Mouse (Mus musculus) kidney, postnatal 25 days (tissue): ENCODE measurements around the gene Gm3543.
"Not testable (repeated sequence)": the region's sequence is repeated elsewhere in the genome, so short reads cannot be mapped to it uniquely, and the experiment has no call there.

Experiments used
- DNase-seq, 2 experiments: peaks; one replicate each; pipeline ENCODE4 v3.0.0; 2021; ENCODE audit warnings: mixed read lengths in 2 of 2

Gene Gm3543

DNA sequence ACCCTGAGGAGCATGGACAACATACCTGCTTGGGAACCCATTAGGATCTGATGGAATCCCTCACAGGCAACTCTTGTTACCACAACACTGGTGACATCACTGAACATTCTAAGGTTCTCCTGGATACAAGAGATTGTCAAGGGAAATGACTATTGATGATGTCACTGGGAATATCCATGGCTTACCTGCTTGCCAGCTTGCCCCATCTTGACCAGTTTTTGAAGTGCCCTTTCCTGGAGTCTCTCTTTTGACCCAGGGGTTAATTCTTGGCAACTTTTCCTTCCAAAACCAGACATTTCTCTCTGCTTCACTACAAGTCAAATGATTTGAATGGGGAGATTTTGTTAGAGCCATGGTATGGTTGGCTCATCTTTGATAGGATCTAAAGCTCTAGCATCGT, at the start of gene Gm3543:
TSS of gene Gm3543 (minus strand) at position 101 of the 400 bp plus-strand sequence.
- DNase-seq, result not testable (repeated sequence)

DNA sequence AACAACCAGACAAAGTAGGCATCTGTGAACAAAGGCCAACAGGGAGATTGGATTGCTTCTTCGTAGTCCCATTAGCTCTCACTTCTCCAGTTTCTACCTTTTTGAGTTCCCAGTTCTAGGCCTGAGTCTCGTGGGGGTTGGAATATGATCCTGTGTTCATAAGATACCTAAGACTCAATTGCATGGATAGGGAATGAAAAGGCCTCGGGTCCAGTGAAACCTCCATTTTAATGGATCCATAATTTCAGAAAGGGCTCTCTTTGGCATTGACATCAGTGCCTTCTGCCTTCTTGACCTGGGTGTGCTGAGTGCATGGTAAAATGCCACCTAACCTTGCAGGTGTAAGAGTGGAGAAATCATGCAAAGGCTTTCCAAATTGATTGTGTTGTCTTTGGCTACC, 14.5 kb downstream of the Gm3543 start:
- not testable (repeated sequence) for DNase-seq

DNA sequence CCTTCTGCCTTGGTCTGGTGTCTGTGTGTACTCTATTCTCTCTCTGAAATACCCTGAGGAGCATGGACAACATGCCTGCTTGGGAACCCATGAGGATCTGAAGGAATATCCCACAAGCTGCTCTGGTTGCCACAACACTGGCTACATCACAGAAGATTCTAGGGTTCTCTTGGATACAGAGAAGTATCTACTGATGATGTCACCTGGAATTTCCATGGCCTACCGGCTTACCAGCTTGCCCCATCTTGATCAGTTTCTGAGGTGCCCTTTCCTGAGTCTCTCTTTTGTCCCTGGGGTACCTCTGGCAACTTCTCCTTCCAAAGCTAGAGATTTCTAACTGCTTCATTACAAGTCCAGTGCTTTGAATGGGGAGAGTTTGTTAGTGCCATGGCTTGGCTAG, 15.3 kb downstream of the Gm3543 start, which contains the start of gene Gm6401:
TSS of gene Gm6401 (minus strand) at position 101 of the 400 bp plus-strand sequence.
- not testable (repeated sequence) for DNase-seq

DNA sequence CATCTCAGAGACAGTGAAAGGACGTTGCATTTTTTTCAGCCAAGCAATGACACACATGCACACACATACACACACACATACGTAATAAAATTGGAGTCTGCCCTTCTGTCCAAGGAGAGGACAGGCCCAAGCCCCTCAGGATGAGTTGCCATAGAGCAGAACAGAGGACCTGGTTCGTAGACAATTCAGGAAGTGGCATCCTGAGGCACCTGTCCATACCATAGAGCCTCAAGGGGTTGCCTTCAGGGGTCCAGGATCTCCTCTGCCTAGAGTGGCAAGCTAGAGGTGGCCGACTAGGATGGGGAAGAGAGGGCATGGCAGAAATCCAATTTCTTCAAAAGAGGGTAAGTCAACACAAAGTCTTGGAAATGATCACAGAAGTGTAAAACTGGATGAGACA, 19.0 kb downstream of the Gm3543 start:
- peak in 1 of 2 experiments; percentile 35 for DNase-seq

DNA sequence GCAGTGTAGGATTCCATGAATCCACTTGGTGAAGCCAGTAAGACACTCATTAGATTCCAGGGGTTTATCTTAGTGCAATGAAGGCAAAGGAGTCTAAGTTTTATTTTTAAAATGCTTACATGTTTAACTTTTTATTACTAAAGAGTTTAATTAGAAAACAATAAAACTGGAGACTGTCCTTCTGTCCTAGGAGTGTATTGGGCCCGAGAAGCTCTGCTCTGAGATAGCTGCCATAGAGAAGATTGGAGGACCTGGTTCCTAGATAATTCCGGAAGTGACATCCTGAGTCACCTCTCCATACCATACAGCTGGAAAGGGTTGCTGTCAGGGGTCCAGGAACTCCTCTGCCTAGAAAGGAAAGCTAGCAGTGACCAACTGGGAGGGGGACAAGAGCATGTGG, 39.4 kb downstream of the Gm3543 start, which contains the start of gene 1700024B05Rik:
TSS of gene 1700024B05Rik (plus strand) at position 301 of the 400 bp plus-strand sequence.
- not testable (repeated sequence) for DNase-seq
